In genomic region chr4:10770026-10770643, GRCm38 (mm10) we compare ENCODE assay signal across 19 mouse cellular contexts.
DNase-seq lines count a peak whose midpoint lies in the region; ATAC-seq lines count a peak whose summit lies in the region.
"Had no signal": no experiment of that assay in that cellular context is flagged by ENCODE, and none has a peak within 500 bp of the region (broad histone marks: within the 10 kb centered on the region; RNA-seq: fewer than 3 reads in every experiment).

No protein-coding gene starts in this region.

- no peak overlapping the region for H3K4me3 ChIP-seq in forebrain, embryonic 13.5 days
- H3K4me3 ChIP-seq: embryonic facial prominence, embryonic 10.5 days; heart, embryonic 15.5 days; hindbrain, embryonic 15.5 days; layer of hippocampus, adult 2 months; neural tube, embryonic 13.5 days; stomach, embryonic 15.5 days had no signal

- no peaks in the 10 kb centered on the region for H3K36me3 ChIP-seq in forebrain, embryonic 13.5 days (ENCODE audit: poor library complexity, severe bottlenecking)
- H3K36me3 ChIP-seq: embryonic facial prominence, embryonic 10.5 days; heart, embryonic 15.5 days; hindbrain, embryonic 15.5 days; neural tube, embryonic 13.5 days; stomach, embryonic 15.5 days had no signal

- no peak overlapping the region for H3K9ac ChIP-seq in forebrain, embryonic 13.5 days
- H3K9ac ChIP-seq: heart, embryonic 15.5 days; hindbrain, embryonic 15.5 days; neural tube, embryonic 13.5 days; stomach, embryonic 15.5 days had no signal

- no peaks in the 10 kb centered on the region for H3K27me3 ChIP-seq in forebrain, embryonic 13.5 days
- H3K27me3 ChIP-seq: heart, embryonic 15.5 days; hindbrain, embryonic 15.5 days; neural tube, embryonic 13.5 days; stomach, embryonic 15.5 days had no signal

- peak; percentile 96 for ATAC-seq in common myeloid progenitor, adult 5-6 weeks (replicated peaks; ENCODE audit: low read depth, poor library complexity, severe bottlenecking)
- ATAC-seq in forebrain, embryonic 13.5 days: no peak

- no peak overlapping the region for H3K4me2 ChIP-seq in forebrain, embryonic 13.5 days
- H3K4me2 ChIP-seq: heart, embryonic 15.5 days; hindbrain, embryonic 15.5 days; midbrain, embryonic 11.5 days; neural tube, embryonic 13.5 days; stomach, embryonic 15.5 days had no signal

- H3K9me3 ChIP-seq in forebrain, embryonic 13.5 days (replicated peaks): no peaks in the 10 kb centered on the region
- H3K9me3 ChIP-seq: embryonic facial prominence, embryonic 10.5 days; heart, embryonic 15.5 days; hindbrain, embryonic 15.5 days; neural tube, embryonic 13.5 days; stomach, embryonic 15.5 days had no signal

- peaks cover 8% of the 10 kb centered on the region; the same call in 1 of the 2 replicates for H3K4me1 ChIP-seq in forebrain, embryonic 13.5 days
- H3K4me1 ChIP-seq: hindbrain, embryonic 15.5 days; neural tube, embryonic 13.5 days; stomach, embryonic 15.5 days had no signal

- peak; percentile 4 for DNase-seq in adrenal gland, adult 2 months
- no peak for DNase-seq in adrenal gland, postnatal 36 days
- peak; percentile 77 for DNase-seq in 416B (ENCODE audit: low read depth)
- DNase-seq in naive thymus-derived CD4-positive, alpha-beta T cell, adult 2 months (ENCODE audit: low read depth): peak; percentile 94
- DNase-seq in cerebellum, adult 18-20 months: no peak
- no peak for DNase-seq in lung, postnatal 14 days
- DNase-seq: adrenal gland, adult 8-10 months; cerebellum, adult 11-12 months; left cerebral cortex, postnatal 4 days; right cerebral cortex, adult 18-20 months had no signal

- WGBS in forebrain, embryonic 13.5 days: 92% methylated on average over 13 of the region's 13 CpGs

- no peak overlapping the region for H3K27ac ChIP-seq in forebrain, embryonic 13.5 days
- H3K27ac ChIP-seq: embryonic facial prominence, embryonic 10.5 days; heart, embryonic 15.5 days; hindbrain, embryonic 15.5 days; layer of hippocampus, adult 2 months; neural tube, embryonic 13.5 days; stomach, embryonic 15.5 days had no signal

Comparison
In these comparisons a context has a peak if more than half of its experiments do, and no peak if none do; other contexts are left out.
1. DNase-seq: peak in adrenal gland, adult 2 months (single experiment), 416B (single experiment) and naive thymus-derived CD4-positive, alpha-beta T cell, adult 2 months (single experiment); none in adrenal gland, postnatal 36 days (0 of 2), cerebellum, adult 18-20 months (0 of 2) and lung, postnatal 14 days (single experiment).